Mouse (Mus musculus): Measurements from ENCODE around the gene Cckbr. TPM values are rescaled to one million over a fixed set of nuclear protein-coding genes. Genes with fewer than 3 reads are reported as not detected.

The Cckbr gene
- total and polyA plus RNA-seq, 3 experiments = not detected

GRCm38 (mm10) chr7:105404268-105404667 lies 21.3 kb upstream of the Cckbr start, which contains the start of gene Cnga4:
Cnga4 (plus strand) TSS chr7:105404568.
- H3K27me3 ChIP-seq (ENCODE audit: control insufficient read depth in 1 of 2, insufficient read depth in 2 of 2, low read length in 2 of 2) = no peaks in the 10 kb centered on the region; a peak in 1 of 4 replicates
- no peaks in the 10 kb centered on the region; the same call in 1 of the 2 replicates for H3K79me2 ChIP-seq (ENCODE audit: control insufficient read depth, insufficient read depth, low read length, poor library complexity)
- H3K9ac ChIP-seq (ENCODE audit: control insufficient read depth, low read depth, low read length, poor library complexity, severe bottlenecking) = no peak within 1 kb of the TSS
- no peak within 1 kb of the TSS for H3K4me3 ChIP-seq (ENCODE audit: control insufficient read depth in 1 of 2, insufficient read depth in 1 of 2, low read depth in 2 of 2, low read length in 2 of 2)
- H3K4me1 ChIP-seq (ENCODE audit: control insufficient read depth in 1 of 2, insufficient read depth in 2 of 2, low read length in 2 of 2) = no peaks in the 10 kb centered on the region
- H3K9me3 ChIP-seq (replicated peaks; ENCODE audit: insufficient read depth, low read length) = no peaks in the 10 kb centered on the region
- no peaks in the 10 kb centered on the region for H3K36me3 ChIP-seq (ENCODE audit: control insufficient read depth in 1 of 2, insufficient read depth in 2 of 2, low read length in 2 of 2)
- no peak for DNase-seq (ENCODE audit: low read depth, low spot score)
- no peak within 1 kb of the TSS for H3K27ac ChIP-seq (ENCODE audit: control insufficient read depth, low read depth, low read length)
- TF ChIP-seq MYC (IDR thresholded peaks at IDR 0.05; ENCODE audit: low read depth, low read length) = no peak
- TF ChIP-seq POLR2AphosphoS2 (IDR thresholded peaks at IDR 0.05; ENCODE audit: low read length) = no peak
- TF ChIP-seq HCFC1 (IDR thresholded peaks at IDR 0.05; ENCODE audit: low read depth, low read length) = no peak
- no peak for TF ChIP-seq POLR2A (IDR thresholded peaks at IDR 0.05; ENCODE audit: control insufficient read depth in 1 of 2, insufficient read depth in 1 of 2, low read depth in 1 of 2, low read length in 2 of 2, poor library complexity in 1 of 2)
- TF ChIP-seq UBTF (IDR thresholded peaks at IDR 0.05; ENCODE audit: borderline replicate concordance, insufficient read depth, low read depth, low read length) = no peak

GRCm38 (mm10) chr7:105406322-105406721 lies 19.2 kb upstream of the Cckbr start:
- Histone ChIP-seq H3K27me3 (ENCODE audit: control insufficient read depth in 1 of 2, insufficient read depth in 2 of 2, low read length in 2 of 2) (no peaks in the 10 kb centered on the region; a peak in 1 of 4 replicates), H3K9ac (ENCODE audit: control insufficient read depth, low read depth, low read length, poor library complexity, severe bottlenecking) (no peak overlapping the region), H3K36me3 (ENCODE audit: control insufficient read depth in 1 of 2, insufficient read depth in 2 of 2, low read length in 2 of 2) (no peaks in the 10 kb centered on the region), H3K9me3 (replicated peaks; ENCODE audit: insufficient read depth, low read length) (no peaks in the 10 kb centered on the region), H3K79me2 (ENCODE audit: control insufficient read depth, insufficient read depth, low read length, poor library complexity) (no peaks in the 10 kb centered on the region), H3K27ac (ENCODE audit: control insufficient read depth, low read depth, low read length) (no peak overlapping the region), H3K4me1 (ENCODE audit: control insufficient read depth in 1 of 2, insufficient read depth in 2 of 2, low read length in 2 of 2) (no peaks in the 10 kb centered on the region), H3K4me3 (ENCODE audit: control insufficient read depth in 1 of 2, insufficient read depth in 1 of 2, low read depth in 2 of 2, low read length in 2 of 2) (no peak overlapping the region)
- TF ChIP-seq MAZ (IDR thresholded peaks at IDR 0.05; ENCODE audit: low read depth, low read length) = no peak
- TF ChIP-seq BHLHE40 (IDR thresholded peaks at IDR 0.05; ENCODE audit: borderline replicate concordance, low read depth, low read length) = no peak
- TF ChIP-seq MEF2A (IDR thresholded peaks at IDR 0.05; ENCODE audit: extremely low read depth, insufficient replicate concordance, low read depth, low read length, poor library complexity, severe bottlenecking) = no peak
- no peak for TF ChIP-seq JUND (IDR thresholded peaks at IDR 0.05; ENCODE audit: low read depth, low read length)
- TF ChIP-seq RCOR1 (IDR thresholded peaks at IDR 0.05; ENCODE audit: low read depth, low read length) = no peak
- no peak for TF ChIP-seq SMC3 (IDR thresholded peaks at IDR 0.05; ENCODE audit: low read depth, low read length)
- no peak for TF ChIP-seq MYB (IDR thresholded peaks at IDR 0.05; ENCODE audit: low read depth, low read length)
- no peak for TF ChIP-seq CHD2 (IDR thresholded peaks at IDR 0.05; ENCODE audit: low read length)
- no peak for TF ChIP-seq ZNF384 (IDR thresholded peaks at IDR 0.05; ENCODE audit: low read depth, low read length)
- TF ChIP-seq ZC3H11A (IDR thresholded peaks at IDR 0.05; ENCODE audit: low read depth, low read length) = no peak
- no peak for TF ChIP-seq HCFC1 (IDR thresholded peaks at IDR 0.05; ENCODE audit: low read depth, low read length)
- no peak for TF ChIP-seq GATA1 (IDR thresholded peaks at IDR 0.05; ENCODE audit: low read depth, low read length)
- no peak for TF ChIP-seq UBTF (IDR thresholded peaks at IDR 0.05; ENCODE audit: borderline replicate concordance, insufficient read depth, low read depth, low read length)
- no peak for TF ChIP-seq KAT2A (conservative IDR thresholded peaks at IDR 0.05; ENCODE audit: low read depth, low read length)
- TF ChIP-seq POLR2AphosphoS2 (IDR thresholded peaks at IDR 0.05; ENCODE audit: low read length) = no peak
- TF ChIP-seq POLR2AphosphoS5 (IDR thresholded peaks at IDR 0.05; ENCODE audit: borderline replicate concordance, low read depth, low read length) = no peak
- no peak for TF ChIP-seq MXI1 (IDR thresholded peaks at IDR 0.05; ENCODE audit: low read depth, low read length)
- no peak for DNase-seq (ENCODE audit: low read depth, low spot score)
